Comparison of ENCODE assay signal across 23 mouse cellular contexts in genomic region chr15:12351470-12351869, GRCm38 (mm10). TPM values are rescaled to one million over a fixed set of nuclear protein-coding genes. Genes with fewer than 3 reads are reported as not detected.
"Had no signal": no experiment of that assay in that cellular context is flagged by ENCODE, and none has a peak within 500 bp of the region (broad histone marks: within the 10 kb centered on the region; RNA-seq: fewer than 3 reads in every experiment).

No protein-coding gene starts in this region.

- H3K9ac ChIP-seq: limb, embryonic 12.5 days; limb, embryonic 15.5 days; liver, embryonic 14.5 days; liver, postnatal 0 days; lung, embryonic 14.5 days; neural tube, embryonic 15.5 days had no signal

- H3K4me1 ChIP-seq: limb, embryonic 12.5 days; limb, embryonic 15.5 days; neural tube, embryonic 15.5 days had no signal

- DNase-seq: kidney, adult 18-20 months; kidney, adult 9 months; kidney, postnatal 14 days; kidney, postnatal 4 days; left cerebral cortex, postnatal 4 days; liver, postnatal 0 days; lung, embryonic 14.5 days; right cerebral cortex, adult 18-20 months; right cerebral cortex, postnatal 14 days; right cerebral cortex, postnatal 4 days; thymus, adult 2 months; thymus, postnatal 14 days; thymus, postnatal 4 days had no signal

- ATAC-seq: intestine, embryonic 16.5 days; liver, postnatal 0 days; lung, postnatal 0 days had no signal

- H3K9me3 ChIP-seq: limb, embryonic 12.5 days; limb, embryonic 15.5 days; neural tube, embryonic 15.5 days had no signal

- H3K4me3 ChIP-seq: limb, embryonic 12.5 days; limb, embryonic 15.5 days; myocyte; neural tube, embryonic 15.5 days had no signal

- H3K4me2 ChIP-seq: limb, embryonic 12.5 days; limb, embryonic 15.5 days; liver, embryonic 11.5 days; lung, embryonic 14.5 days; neural tube, embryonic 15.5 days had no signal

- H3K27me3 ChIP-seq: limb, embryonic 12.5 days; limb, embryonic 15.5 days; neural tube, embryonic 15.5 days had no signal

- H3K27ac ChIP-seq: limb, embryonic 12.5 days; limb, embryonic 15.5 days; liver, embryonic 14.5 days; macrophage; neural tube, embryonic 15.5 days; stomach, postnatal 0 days had no signal

RNA-seq across cellular contexts. Expression of gene 1810049J17Rik, which starts 29.8 kb away (rescaled TPM):
- polyA plus RNA-seq: neural tube, embryonic 15.5 days; thymus, adult 2 months had no signal
